Mouse (Mus musculus) heart, adult 2 months (tissue): ENCODE measurements around the gene Prkacb.

Source experiments
- CTCF ChIP-seq: fragments of 200-600 bp; IDR thresholded peaks from 2 replicates; pipeline ENCODE4 v1.8.1; 2022; ENCODE audit warnings: antibody characterized with exemption, mild to moderate bottlenecking, moderate library complexity
- EP300 ChIP-seq: fragments of 200-500 bp; IDR thresholded peaks from 2 replicates; pipeline ENCODE4 v1.6.1; 2011; ENCODE audit warnings: low read depth, low read length, control low read depth; ENCODE audit not compliant: insufficient read depth

DNA sequence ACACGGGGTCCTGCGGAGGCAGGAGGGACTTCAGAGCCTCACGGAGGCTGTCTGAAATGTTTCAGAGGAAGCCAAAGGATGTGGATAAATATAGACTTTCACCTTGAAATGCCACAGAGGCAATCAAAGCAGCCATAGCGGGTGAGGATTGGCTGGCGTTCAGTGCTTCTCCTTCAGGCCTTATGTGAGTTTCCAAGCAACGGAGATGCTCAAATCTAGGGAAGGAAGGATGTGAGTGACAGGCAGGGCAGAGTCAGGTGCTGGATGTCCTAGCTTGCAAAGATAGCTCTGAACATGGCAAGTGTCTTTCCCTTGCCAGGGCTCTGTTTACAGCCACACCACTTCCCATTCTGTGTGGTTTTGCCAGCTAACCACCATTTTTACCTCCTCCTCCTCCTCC lies 101.2 kb downstream of the Prkacb start:
- TF ChIP-seq EP300 (no peak), CTCF (no peak)
